Mouse (Mus musculus): ENCODE results near the gene Herc4.
A peak's percentile ranks its signal among the peaks of the same experiment; 100 is the strongest.

GRCm38 (mm10) chr10:63308582-63309366 lies 65.2 kb downstream of the Herc4 start:
- TF ChIP-seq EP300 (optimal IDR thresholded peaks at IDR 0.05): no peak
- peak; percentile 85 for TF ChIP-seq CTCF (IDR thresholded peaks at IDR 0.05; ENCODE audit: low read depth)
